Mouse (Mus musculus): ENCODE results near the gene Gm42791. TPM values are rescaled to one million over a fixed set of nuclear protein-coding genes. Genes with fewer than 3 reads are reported as not detected.

Gene Gm42791
- total RNA-seq, 2 experiments from 2014 or later, result 3.3 to 6.1 TPM

DNA sequence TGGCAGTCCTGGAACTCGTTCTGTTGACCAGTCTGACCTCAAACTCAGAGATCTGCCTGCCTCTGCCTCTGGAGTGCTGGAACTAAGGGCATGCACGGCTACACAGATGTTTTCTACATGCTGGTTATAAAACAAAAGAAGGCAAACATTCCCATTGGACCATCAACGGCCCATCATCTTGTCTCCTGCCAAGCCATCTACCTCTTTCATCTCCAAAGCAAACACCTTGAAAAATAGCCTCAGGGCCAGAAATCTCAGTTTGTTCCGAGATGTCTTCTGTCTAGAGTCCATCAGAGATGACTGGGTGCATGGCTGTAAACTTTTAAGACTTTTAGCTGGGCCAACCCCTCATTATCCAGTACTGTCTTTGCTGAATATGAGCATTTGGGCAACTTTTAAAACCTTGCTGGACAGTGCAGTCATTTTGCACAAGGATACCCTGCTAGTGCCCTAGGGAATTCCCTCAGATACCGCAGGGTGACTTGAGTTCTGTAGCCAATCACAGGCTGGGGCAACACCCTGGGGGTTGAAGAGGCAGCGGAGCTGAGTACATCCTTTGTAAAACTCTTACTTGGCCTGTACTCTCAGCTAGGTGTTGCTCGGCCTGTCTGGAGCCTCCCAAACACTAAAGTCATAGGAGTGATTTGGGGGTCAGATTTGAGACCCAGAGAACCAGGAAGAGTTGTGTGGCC, 19.0 kb upstream of the Gm42791 start:
- DNase-seq, result no peak
- intact Hi-C loops (cut with DNase I), result no loop called here

- intact Hi-C loops (cut with DNase I), result no loop called here
- DNase-seq, result no peak
Measured at GRCm38 (mm10) chr5:149009111-149009510, 14.2 kb upstream of the Gm42791 start.

DNA sequence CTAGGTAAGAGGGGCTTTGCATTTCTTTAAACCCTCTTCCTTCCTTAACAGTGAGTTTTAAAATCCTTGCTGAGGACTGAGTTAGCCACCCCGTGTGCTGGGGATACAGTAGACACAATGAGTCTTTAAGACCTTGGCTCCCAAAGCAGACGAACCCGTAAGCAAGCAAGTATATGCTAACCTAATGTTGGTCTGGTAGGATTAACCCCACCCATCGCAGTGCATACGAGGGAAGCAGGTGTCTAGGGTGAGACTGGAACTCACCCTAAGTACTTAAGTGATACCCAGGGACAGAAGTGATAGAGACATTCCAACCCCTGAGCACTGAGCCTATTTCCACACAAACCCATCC, 12.3 kb upstream of the Gm42791 start:
- DNase-seq, result no peak
- intact Hi-C loops (cut with DNase I), result loop anchor here (2.0 kb wide), 1 partner anchor 44 kb away; no protein-coding TSS in a partner anchor

GRCm38 (mm10) chr5:149006362-149007294, 11.7 kb upstream of the Gm42791 start:
- DNase-seq, result peak; percentile 100
- intact Hi-C loops (cut with DNase I), result loop anchor here (2.0 kb wide), 1 partner anchor 44 kb away; no protein-coding TSS in a partner anchor

GRCm38 (mm10) chr5:149005701-149006361, 10.9 kb upstream of the Gm42791 start:
- no peak for DNase-seq
- intact Hi-C loops (cut with DNase I), result loop anchor here (2.0 kb wide), 1 partner anchor 45 kb away; no protein-coding TSS in a partner anchor

DNA sequence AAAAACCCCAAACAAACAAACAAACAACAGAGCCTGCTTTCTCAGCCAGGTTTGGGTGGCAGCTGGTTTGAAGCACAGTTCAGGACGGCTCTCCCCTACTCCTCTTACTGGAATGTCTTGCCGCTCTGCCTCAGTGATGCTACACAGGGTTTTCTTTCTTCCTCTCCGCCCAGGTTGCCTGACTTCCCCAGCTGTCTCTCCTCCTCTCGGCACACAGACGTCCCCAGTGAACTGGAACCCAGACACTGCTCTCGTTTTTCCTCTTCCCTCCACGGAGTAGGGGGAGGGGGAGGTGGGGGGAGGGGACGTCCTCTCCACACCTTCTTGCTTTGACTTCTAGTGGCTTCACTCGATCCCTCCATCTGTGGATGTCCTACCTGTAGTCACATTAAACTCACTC, 10.1 kb upstream of the Gm42791 start:
- intact Hi-C loops (cut with DNase I), result no loop called here
- no peak for DNase-seq

- no peak for DNase-seq
- intact Hi-C loops (cut with DNase I), result no loop called here
Measured at GRCm38 (mm10) chr5:149003137-149003536, 8.2 kb upstream of the Gm42791 start.

DNA sequence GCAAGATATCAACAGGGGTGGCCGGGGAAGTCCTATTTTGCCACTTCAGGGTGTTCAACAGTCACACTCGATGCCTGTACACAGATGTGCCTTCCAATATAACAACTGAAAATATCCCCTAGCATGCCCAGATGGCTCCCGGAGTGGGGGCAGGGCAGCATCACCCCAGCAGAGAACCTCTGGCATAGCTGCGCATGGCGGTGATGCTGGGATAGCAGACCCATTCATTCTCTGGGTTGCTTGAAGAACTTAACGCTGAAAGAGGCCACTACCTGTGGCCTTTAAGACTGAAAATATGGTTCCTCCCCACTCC, 7.8 kb upstream of the Gm42791 start:
- DNase-seq, result no peak
- intact Hi-C loops (cut with DNase I), result no loop called here

GRCm38 (mm10) chr5:149002034-149002802, 7.3 kb upstream of the Gm42791 start:
- intact Hi-C loops (cut with DNase I), result no loop called here
- DNase-seq, result no peak

- intact Hi-C loops (cut with DNase I), result loop anchor here (5.0 kb wide), 2 partner anchors 32 to 48 kb away; no protein-coding TSS in a partner anchor
- DNase-seq, result no peak
Measured at GRCm38 (mm10) chr5:148999802-149000201, 4.9 kb upstream of the Gm42791 start.

GRCm38 (mm10) chr5:148998512-148998911, 3.6 kb upstream of the Gm42791 start:
- intact Hi-C loops (cut with DNase I), result loop anchor here (5.0 kb wide), 2 partner anchors 34 to 46 kb away; no protein-coding TSS in a partner anchor
- DNase-seq, result no peak

DNA sequence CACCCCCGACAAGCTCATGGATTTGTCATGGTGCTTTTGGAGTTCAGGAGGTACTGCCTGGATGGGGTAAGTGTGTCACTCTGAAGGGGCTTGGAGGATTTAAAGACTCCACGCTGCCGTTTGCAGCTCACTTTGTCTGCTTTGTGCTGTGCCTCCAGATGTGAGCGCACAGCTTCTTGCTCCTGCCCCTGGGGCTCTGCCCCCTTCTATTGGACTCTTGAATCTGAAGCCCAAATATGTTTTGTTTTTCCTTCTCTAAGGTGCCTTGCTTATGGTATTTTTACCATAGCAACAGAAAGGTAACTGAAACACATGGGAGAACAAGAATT, 1.7 kb upstream of the Gm42791 start:
- intact Hi-C loops (cut with DNase I), result loop anchor here (5.0 kb wide), 2 partner anchors 36 to 44 kb away; no protein-coding TSS in a partner anchor

DNA sequence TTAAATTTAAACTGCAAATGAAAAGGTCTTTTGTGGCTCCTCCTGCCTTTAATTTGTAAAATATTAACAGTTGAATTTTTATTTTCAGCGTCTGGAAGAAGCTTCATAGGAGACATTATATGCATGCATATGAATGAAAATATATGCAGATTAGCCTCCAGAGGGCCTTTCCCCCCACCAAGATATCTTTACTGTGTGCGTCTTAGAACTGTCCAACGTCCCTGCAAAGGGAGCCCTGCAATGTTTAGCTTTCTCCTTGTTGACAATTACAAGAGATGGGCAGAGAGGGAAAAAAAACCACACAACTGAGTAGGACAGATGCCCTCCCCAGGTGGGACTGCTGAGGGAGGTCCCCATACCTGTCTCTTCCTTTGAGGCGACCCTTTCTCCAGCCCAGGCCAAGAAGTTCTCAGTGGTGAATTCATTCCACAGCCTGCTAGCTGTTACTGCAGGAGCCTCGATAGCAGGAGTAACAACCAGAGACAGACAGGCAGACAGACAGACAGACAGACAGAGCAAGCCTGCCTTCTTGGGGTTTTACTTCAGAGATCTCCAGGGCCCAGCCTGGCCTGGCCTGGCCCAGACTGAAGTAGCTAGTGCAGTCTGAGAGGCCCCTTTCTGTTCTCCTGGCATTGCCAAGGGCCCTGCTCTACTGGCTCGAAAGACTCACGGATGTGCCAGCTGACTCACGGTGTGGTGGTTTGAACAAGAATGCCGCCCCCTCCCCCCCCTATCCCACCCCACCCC, 1.2 kb upstream of the Gm42791 start:
- no peak for DNase-seq
- intact Hi-C loops (cut with DNase I), result loop anchor here (5.0 kb wide), 2 partner anchors 36 to 44 kb away; no protein-coding TSS in a partner anchor

More for the DNA sequence above, 1.7 kb upstream of the Gm42791 start:
- DNase-seq, result no peak

DNA sequence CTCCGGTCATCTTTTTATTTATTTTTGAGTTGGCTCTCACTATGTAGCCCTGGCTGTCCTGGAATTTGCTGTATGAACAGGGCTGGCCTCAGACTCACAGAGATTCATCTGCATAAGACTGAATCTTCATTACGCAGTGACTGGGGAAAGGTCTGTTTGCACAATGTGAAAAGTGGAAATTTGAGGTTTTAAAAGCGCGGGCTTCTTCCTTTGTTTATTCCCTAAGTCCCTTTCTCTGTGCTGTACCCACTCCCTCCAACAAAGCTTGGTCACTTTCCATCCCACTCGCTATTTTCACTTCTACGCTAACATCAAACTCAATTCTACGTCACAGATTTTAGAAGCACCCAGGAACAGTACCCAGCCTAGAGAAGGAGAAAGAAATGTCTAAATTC, 639 bp downstream of the Gm42791 start:
- intact Hi-C loops (cut with DNase I), result no loop called here
- DNase-seq, result no peak

DNA sequence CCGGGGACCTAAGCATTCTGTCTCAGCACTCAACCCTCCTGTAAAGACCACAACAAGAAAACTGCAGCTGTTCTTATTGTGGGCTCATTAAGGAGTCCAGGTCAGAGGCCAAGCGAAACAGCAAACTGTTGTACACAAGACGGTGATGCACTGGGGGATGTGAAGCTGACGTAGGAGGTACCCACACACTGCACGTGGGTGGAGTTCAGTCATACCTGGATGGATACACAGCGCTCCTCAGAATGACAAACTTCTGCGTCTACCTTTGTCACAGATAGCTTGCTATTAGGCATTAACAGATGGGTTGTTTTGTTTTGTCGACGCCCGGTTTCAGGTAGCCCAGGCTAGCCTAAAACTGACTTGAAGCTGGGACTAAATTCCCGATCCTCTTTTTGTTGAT, 2.3 kb downstream of the Gm42791 start:
- intact Hi-C loops (cut with DNase I), result no loop called here
- no peak for DNase-seq

- intact Hi-C loops (cut with DNase I), result no loop called here
Measured at GRCm38 (mm10) chr5:148990891-148991311, 4.0 kb downstream of the Gm42791 start.

DNA sequence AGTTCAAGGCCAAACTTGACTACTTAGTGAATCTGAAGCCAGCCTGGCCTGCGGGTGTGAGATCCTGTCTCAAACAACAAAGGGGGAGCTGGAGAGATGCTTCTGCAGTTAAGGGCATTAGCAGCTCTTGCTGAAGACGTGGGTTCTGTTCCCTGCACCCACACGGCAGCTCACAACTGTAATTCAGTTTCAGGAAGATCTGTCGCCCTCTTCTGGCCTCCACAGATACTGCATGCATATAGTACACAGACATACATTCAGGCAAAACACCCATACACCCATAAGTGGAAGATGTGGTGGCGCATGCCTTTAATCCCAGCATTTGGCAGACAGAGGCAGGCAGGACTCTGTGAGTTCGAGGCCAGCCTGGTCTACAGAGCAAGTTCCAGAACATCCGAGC, 5.5 kb downstream of the Gm42791 start:
- no peak for DNase-seq
- intact Hi-C loops (cut with DNase I), result no loop called here

More at GRCm38 (mm10) chr5:148990891-148991311, 4.0 kb downstream of the Gm42791 start:
- no peak for DNase-seq

GRCm38 (mm10) chr5:148984961-148985360, 10.0 kb downstream of the Gm42791 start:
- intact Hi-C loops (cut with DNase I), result no loop called here
- DNase-seq, result no peak

DNA sequence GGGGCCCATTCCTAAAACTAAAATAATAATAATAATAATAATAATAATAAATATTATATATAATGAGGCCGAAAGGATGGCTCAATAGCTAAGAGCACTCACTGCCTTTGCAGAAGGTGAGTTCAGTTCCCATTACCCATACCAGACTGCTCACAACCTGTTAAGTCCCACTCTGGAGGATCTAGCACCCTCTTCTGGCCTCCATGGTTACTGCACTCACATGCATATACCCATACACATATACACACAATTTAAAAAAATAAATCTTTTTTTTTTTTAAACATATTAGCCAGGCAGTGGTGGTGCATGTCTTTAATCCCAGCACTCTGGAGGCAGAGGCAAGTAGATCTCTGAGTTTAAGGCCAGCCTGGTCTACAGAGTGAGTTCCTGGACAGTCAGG, 11.3 kb downstream of the Gm42791 start:
- no peak for DNase-seq
- intact Hi-C loops (cut with DNase I), result no loop called here

Data from heart, postnatal 14 days (tissue).